Mouse (Mus musculus) retina, adult 2 months (tissue): ENCODE data around the gene Ccnf.

Experiments
- DNase-seq: peaks from one replicate; pipeline ENCODE4 v3.0.0-alpha.2; 2012; ENCODE audit warnings: low read depth, low spot score

Ccnf gene

GRCm38 (mm10) chr17:24223513-24223912 lies 27.8 kb downstream of the Ccnf start:
- DNase-seq, result no peak

GRCm38 (mm10) chr17:24222653-24223052 lies 28.6 kb downstream of the Ccnf start:
- DNase-seq, result no peak

- DNase-seq, result peak; percentile 77
Measured at GRCm38 (mm10) chr17:24220435-24221411, 30.6 kb downstream of the Ccnf start, which contains the start of gene Tedc2. Gene Tedc2, minus strand, starts transcription at chr17:24220851.

GRCm38 (mm10) chr17:24216836-24217235 lies 34.4 kb downstream of the Ccnf start:
- DNase-seq, result no peak

GRCm38 (mm10) chr17:24213186-24213585 lies 38.1 kb downstream of the Ccnf start:
- no peak for DNase-seq

- no peak for DNase-seq
Measured at GRCm38 (mm10) chr17:24212441-24213018, 38.8 kb downstream of the Ccnf start.

GRCm38 (mm10) chr17:24211631-24212440 lies 39.4 kb downstream of the Ccnf start:
- DNase-seq, result no peak

- DNase-seq, result no peak
Measured at GRCm38 (mm10) chr17:24210591-24210990, 40.7 kb downstream of the Ccnf start.

- DNase-seq, result no peak
Measured at GRCm38 (mm10) chr17:24209916-24210240, 41.4 kb downstream of the Ccnf start.

- no peak for DNase-seq
Measured at GRCm38 (mm10) chr17:24209043-24209915, 42.0 kb downstream of the Ccnf start, which contains the start of gene Ntn3. Gene Ntn3, minus strand, starts transcription at chr17:24209531.

GRCm38 (mm10) chr17:24208641-24209042 lies 42.6 kb downstream of the Ccnf start:
- no peak for DNase-seq

GRCm38 (mm10) chr17:24207768-24208640 lies 43.3 kb downstream of the Ccnf start:
- DNase-seq, result no peak

GRCm38 (mm10) chr17:24206451-24207351 lies 44.6 kb downstream of the Ccnf start:
- no peak for DNase-seq

- DNase-seq, result no peak
Measured at GRCm38 (mm10) chr17:24205908-24206361, 45.3 kb downstream of the Ccnf start.

- peak; percentile 86 for DNase-seq
Measured at GRCm38 (mm10) chr17:24205284-24205888, 45.9 kb downstream of the Ccnf start, which contains the start of gene Tbc1d24. Gene Tbc1d24, minus strand, starts transcription at chr17:24205562.

GRCm38 (mm10) chr17:24204846-24205245 lies 46.4 kb downstream of the Ccnf start:
- DNase-seq, result no peak

GRCm38 (mm10) chr17:24203611-24204534 lies 47.4 kb downstream of the Ccnf start:
- no peak for DNase-seq
